Mouse (Mus musculus) ES-Bruce4 (cell line): ENCODE results near the gene Map3k11. TPM values are rescaled to one million over a fixed set of nuclear protein-coding genes. Genes with fewer than 3 reads are reported as not detected.
"Not testable (repeated sequence)": the region's sequence is repeated elsewhere in the genome, so short reads cannot be mapped to it uniquely, and the experiment has no call there.

ENCODE experiments used
- H3K27ac ChIP-seq: 2 replicates; pipeline ENCODE4 v1.5.1; 2012; ENCODE audit warnings: low read length, inconsistent platforms; ENCODE audit not compliant: insufficient read depth
- H3K27me3 ChIP-seq: 2 replicates; pipeline ENCODE4 v1.6.1; 2012; ENCODE audit warnings: mild to moderate bottlenecking, low read length, inconsistent platforms; ENCODE audit not compliant: control insufficient read depth, poor library complexity, insufficient read depth, severe bottlenecking
- H3K36me3 ChIP-seq: 2 replicates; pipeline ENCODE4 v1.6.1; 2012; ENCODE audit warnings: inconsistent platforms, mild to moderate bottlenecking, low read length, moderate library complexity; ENCODE audit not compliant: control insufficient read depth, poor library complexity, insufficient read depth, severe bottlenecking
- H3K4me1 ChIP-seq: one replicate; pipeline ENCODE4 v1.8.1; 2011; ENCODE audit warnings: low read length; ENCODE audit not compliant: control insufficient read depth, insufficient read depth
- H3K4me3 ChIP-seq: 2 replicates; pipeline ENCODE4 v1.5.1; 2011; ENCODE audit warnings: low read depth, mild to moderate bottlenecking, low read length
- H3K9ac ChIP-seq: 2 replicates; pipeline ENCODE4 v1.6.1; 2012; ENCODE audit warnings: low read depth, mild to moderate bottlenecking, inconsistent platforms; ENCODE audit not compliant: poor library complexity, severe bottlenecking
- H3K9me3 ChIP-seq: replicated peaks from 2 replicates; pipeline ENCODE4 v1.6.1; 2012; ENCODE audit warnings: mild to moderate bottlenecking, low read length, inconsistent platforms; ENCODE audit not compliant: control insufficient read depth, poor library complexity, insufficient read depth, severe bottlenecking
- CTCF ChIP-seq: IDR thresholded peaks from one replicate; pipeline ENCODE4 v1.8.1; 2011; ENCODE audit warnings: low read depth, low read length
- EP300 ChIP-seq: IDR thresholded peaks from 2 replicates; pipeline ENCODE4 v1.6.1; 2011; ENCODE audit warnings: low read depth, low read length; ENCODE audit not compliant: insufficient read depth
- POLR2A ChIP-seq: IDR thresholded peaks from one replicate; pipeline ENCODE4 v1.8.1; 2011; ENCODE audit warnings: low read length; ENCODE audit not compliant: insufficient read depth
- polyA plus RNA-seq: library from polyadenylated mRNA; stranded (reverse); fragments of >200 nt; gene quantifications from 2 replicates; pipeline ENCODE4 v1.2.4, GENCODE M21; 2011; ENCODE audit warnings: low read depth; ENCODE audit not compliant: missing spikeins, insufficient read depth, insufficient read length

The Map3k11 gene
- polyA plus RNA-seq, 1 experiment = 27.8 TPM

DNA sequence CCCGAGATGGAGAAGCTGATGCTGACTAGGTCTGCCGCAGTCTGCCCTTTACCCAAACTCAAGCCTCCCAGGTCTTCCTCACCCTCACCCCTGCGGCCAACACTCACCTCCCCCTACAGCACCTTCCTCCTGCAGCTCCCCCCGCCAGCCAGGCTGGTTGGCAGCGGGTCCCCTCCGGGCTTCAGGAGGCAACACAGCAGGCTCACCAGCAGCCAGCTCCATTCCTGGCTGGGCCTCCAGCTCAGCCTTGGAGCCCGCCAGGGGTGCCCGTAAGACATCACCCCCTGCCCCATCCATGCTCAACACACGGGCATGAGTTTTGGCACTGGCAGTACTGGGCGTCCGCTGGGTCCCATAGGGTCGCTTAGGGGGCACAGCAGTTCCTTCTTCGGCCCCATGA is 3.6 kb upstream of the Map3k11 start:
- peaks cover 5% of the 10 kb centered on the region; the same call in 1 of the 2 replicates for H3K36me3 ChIP-seq

DNA sequence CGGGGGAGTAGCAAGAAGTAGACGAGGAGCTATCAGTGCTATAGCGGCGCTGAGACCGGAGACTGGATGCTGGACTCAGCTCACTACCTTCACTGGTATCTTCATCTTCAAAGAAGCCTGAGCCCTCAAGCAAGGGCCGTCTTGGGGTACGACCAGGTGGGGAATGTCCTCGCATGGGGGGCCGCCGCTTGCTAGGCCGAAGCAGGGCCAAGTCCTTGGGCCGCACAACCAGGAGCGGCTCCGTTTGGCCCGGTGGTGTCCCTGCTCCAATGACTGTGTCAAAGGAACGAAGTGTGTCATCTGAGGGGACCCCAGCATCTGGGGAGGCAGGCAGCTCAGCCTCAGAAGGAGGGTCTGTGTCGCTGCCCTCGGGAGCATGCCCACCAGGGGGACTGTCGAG is 3.1 kb upstream of the Map3k11 start:
- H3K9me3 ChIP-seq = no peaks in the 10 kb centered on the region
- peaks cover 5% of the 10 kb centered on the region; the same call in 1 of the 2 replicates for H3K36me3 ChIP-seq
- H3K9ac ChIP-seq = no peak overlapping the region
- no peak overlapping the region for H3K27ac ChIP-seq
- no peaks in the 10 kb centered on the region for H3K4me1 ChIP-seq
- no peaks in the 10 kb centered on the region for H3K27me3 ChIP-seq
- no peak overlapping the region for H3K4me3 ChIP-seq
- TF ChIP-seq EP300 (no peak), POLR2A (no peak), CTCF (no peak)

More for the DNA sequence above, 3.6 kb upstream of the Map3k11 start:
- no peaks in the 10 kb centered on the region for H3K4me1 ChIP-seq
- TF ChIP-seq CTCF (no peak), EP300 (no peak), POLR2A (no peak)
- no peaks in the 10 kb centered on the region for H3K27me3 ChIP-seq
- no peak overlapping the region for H3K9ac ChIP-seq
- no peak overlapping the region for H3K27ac ChIP-seq
- H3K4me3 ChIP-seq = no peak overlapping the region
- no peaks in the 10 kb centered on the region for H3K9me3 ChIP-seq

DNA sequence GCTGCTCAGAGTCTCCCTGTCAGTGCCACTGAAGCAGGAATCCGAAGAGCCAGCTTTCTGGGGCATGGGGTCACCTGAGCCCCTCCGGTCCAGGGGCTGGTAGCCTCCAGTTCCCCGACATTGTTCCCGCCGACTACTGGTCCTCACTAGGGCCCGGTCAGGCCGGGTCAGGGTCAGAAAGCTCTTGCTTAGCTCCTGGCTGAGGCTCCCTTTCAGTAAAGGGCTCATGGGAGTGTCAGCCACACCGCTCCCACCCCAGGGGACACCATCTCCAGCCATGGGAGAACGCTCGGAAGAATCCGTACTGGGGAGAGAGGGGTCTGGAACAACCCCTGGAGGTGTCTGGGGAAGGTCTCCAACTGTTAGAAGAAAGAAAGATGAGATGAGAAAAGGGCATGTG is 2.7 kb upstream of the Map3k11 start:
- H3K27ac ChIP-seq = no peak overlapping the region
- no peak for TF ChIP-seq POLR2A
- TF ChIP-seq EP300 = no peak
- no peak for TF ChIP-seq CTCF
- H3K36me3 ChIP-seq = peaks cover 5% of the 10 kb centered on the region; the same call in 1 of the 2 replicates

DNA sequence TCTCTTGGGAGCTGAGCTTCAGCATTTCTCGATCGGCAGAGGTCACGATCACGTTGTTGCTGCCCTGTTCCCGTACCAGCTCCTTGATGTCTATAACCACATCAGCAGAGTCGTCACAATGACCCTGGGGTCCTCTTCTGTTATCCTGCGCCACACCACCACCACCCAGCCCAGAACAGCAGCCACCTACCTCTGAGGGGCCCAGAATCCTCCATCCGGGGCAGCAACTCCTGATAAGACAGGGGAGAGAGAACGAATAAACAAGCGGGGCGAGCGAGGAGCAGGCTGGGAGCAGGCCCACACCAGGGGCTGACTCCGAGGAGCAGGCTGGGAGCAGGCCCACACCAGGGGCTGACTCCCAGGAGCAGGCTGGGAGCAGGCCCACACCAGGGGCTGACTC is 2.1 kb upstream of the Map3k11 start:
- no peak overlapping the region for H3K4me3 ChIP-seq

More for the DNA sequence above, 2.7 kb upstream of the Map3k11 start:
- Histone ChIP-seq H3K9ac (no peak overlapping the region), H3K9me3 (no peaks in the 10 kb centered on the region), H3K27me3 (no peaks in the 10 kb centered on the region), H3K4me3 (no peak overlapping the region), H3K4me1 (no peaks in the 10 kb centered on the region)

DNA sequence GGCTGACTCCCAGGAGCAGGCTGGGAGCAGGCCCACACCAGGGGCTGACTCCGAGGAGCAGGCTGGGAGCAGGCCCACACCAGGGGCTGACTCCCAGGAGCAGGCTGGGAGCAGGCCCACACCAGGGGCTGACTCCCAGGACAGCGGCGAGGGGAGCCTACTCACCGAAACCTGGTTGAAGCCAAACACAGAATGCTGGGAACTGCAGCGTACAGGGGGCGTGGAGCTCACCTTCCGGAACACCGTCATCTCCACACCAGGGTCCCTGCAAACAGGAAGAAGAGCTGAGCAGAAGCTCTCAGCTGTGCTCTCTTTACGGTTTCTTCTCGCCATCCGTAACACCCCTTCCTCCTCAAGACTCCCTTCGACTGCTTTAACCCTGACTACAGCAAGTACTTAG is 1.6 kb upstream of the Map3k11 start:
- not testable (repeated sequence) for H3K4me3 ChIP-seq

More for the DNA sequence above, 2.1 kb upstream of the Map3k11 start:
- TF ChIP-seq EP300 = no peak
- TF ChIP-seq CTCF = no peak
- no peak for TF ChIP-seq POLR2A
- Histone ChIP-seq H3K9ac (no peak overlapping the region), H3K27me3 (no peaks in the 10 kb centered on the region), H3K4me1 (no peaks in the 10 kb centered on the region), H3K27ac (no peak overlapping the region), H3K9me3 (no peaks in the 10 kb centered on the region), H3K36me3 (peaks cover 5% of the 10 kb centered on the region; the same call in 1 of the 2 replicates)

DNA sequence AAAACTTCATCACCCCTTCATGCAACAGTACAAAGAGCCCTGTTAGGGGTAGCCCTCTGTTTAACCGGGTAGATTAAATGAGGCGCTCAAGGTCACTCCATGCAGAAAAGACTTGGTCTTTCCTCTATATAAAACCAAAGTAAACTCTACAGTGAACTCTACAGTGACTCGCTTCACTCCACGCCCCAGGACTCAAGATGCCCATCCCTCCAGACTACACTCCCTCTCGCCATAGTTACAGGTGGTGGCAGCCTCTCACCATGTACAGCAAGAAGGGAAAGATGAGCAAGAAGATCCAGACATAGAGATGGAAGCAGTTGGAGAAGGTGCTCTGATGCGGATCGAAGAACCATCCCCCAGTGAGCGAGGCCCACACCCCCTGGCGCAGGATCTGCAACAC is 804 bp upstream of the Map3k11 start:
- Histone ChIP-seq H3K36me3 (peaks cover 5% of the 10 kb centered on the region; the same call in 1 of the 2 replicates), H3K27me3 (no peaks in the 10 kb centered on the region), H3K4me3 (peak overlapping the region; percentile 74), H3K4me1 (no peaks in the 10 kb centered on the region), H3K9me3 (no peaks in the 10 kb centered on the region), H3K9ac (peak overlapping the region; percentile 29), H3K27ac (no peak overlapping the region)
- TF ChIP-seq POLR2A = no peak
- no peak for TF ChIP-seq EP300
- no peak for TF ChIP-seq CTCF

More for the DNA sequence above, 1.6 kb upstream of the Map3k11 start:
- H3K36me3 ChIP-seq, H3K4me1 ChIP-seq, H3K27ac ChIP-seq, H3K9ac ChIP-seq, H3K27me3 ChIP-seq, H3K9me3 ChIP-seq: not testable (repeated sequence)
